Mouse (Mus musculus): ENCODE data around the gene Ddx11.
"Not testable (repeated sequence)": the region's sequence is repeated elsewhere in the genome, so short reads cannot be mapped to it uniquely, and the experiment has no call there.

The Ddx11 gene

DNA sequence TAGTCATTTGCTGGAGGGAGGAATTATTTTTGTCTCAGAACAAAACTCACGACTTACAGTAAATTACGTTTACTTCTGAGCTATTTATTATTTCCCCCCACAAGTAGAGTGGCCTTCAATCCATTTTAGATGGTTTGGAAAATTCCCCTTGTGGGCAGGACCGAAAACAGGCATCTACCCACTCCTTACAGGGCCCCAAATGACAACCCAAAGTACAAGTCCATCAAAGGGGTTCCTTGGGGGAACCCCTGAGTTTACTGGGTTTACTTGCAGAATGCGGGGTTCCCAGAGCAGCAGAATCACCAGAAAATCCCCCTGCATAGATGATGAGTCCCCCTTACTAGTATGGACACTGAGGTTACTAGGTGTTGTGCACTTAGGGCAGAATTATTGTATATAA, 11.2 kb upstream of the Ddx11 start:
- no peak for DNase-seq (ENCODE audit: low spot score in 2 of 2)

DNA sequence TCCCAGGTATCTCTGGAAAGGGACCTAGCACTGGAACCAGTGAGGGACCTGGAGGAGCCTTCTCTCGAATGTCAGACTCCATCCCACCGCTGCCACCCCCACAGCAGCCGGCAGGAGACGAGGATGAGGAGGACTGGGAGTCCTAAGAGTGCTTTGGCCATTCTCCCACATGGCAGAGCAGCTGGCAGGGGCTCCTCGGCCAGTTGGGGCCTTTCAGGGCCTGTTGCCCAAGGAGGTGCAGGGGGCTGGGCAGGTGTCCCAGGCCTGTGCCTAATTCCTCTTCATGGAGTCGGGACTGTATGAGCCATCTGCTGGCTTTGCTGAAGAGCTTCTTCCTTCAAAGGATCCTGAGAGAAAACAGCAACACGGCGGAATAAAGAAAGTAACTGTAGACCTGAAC, 4.3 kb upstream of the Ddx11 start:
- no peak for DNase-seq (ENCODE audit: low spot score in 2 of 2)

DNA sequence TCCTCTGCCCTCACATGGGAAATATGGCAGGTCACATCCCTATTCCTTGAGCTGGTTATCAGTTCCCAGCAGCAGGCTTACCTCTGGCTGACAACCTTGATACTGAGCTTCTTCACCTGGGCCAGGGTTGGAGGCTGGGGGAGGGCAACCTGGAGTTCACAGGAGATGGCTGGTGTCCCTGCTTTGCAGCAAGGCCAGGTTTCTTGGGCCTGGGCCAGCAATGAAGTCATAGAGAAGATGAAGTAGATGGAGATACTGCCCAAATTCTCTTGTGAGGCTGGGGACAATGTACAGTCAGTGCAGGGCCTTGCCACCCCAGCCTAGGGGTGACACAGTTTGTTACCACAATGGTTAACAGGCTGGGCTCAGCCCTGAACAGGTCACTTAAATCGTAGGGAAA, 2.6 kb upstream of the Ddx11 start:
- DNase-seq (ENCODE audit: low spot score in 2 of 2), result no peak

DNA sequence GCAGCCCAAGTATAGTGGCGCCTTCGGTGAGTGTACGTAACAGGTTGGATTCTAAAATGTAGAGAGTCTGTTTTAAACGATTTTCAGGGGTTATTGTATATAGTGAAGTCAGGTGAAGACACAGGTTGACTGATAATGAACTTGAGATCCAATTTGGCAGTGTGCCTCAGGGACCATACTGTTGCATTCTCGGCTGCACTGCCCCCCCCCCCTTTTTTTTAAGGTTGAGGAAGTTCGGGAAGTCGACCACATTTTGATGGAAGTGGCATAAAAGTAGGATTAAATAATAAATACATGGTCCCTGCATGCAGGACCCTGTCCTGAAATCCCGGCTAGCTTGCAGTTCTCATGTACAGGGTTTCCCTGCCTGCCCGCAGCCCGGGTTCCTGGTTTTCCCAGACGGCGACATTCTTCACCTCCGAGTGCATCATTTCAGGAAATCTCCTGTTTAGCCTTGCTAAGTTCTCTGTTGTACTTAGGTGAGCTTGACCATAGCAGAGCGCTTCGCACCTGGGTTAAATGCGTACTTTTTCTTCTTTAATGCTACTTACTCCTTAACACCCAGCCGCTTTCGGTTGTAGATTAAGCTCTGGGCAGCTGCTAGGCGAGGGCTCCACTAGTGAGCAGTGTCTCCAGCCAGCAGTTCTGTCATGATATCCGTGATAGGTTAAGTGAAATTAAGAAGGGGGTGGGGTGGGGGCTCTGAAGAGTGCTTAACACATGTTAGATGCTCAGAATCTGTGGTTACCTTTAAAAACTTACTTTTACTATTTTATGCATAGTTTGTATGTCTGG, 693 bp downstream of the Ddx11 start:
- DNase-seq (ENCODE audit: low spot score in 2 of 2), result no peak

DNA sequence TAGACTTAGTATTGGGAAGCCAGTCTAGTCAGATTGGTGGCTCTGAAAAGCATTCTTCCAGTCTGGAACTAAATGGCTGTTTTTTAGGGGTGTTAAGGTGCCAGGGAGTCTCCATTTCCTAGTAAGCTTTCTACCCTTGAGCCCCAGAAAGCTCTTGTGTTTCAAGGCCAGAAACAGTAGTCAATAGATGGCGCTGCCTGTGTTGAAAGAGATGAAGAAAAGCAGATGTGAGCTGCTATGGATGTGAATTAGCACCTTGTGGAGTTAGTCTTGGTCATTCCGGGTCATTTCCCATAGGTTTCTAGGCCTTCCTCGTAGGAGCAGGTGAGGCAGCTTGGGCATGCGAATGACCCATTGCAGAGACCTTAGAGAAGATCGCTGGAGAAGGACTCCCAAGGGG, 1.9 kb downstream of the Ddx11 start:
- DNase-seq (ENCODE audit: low spot score in 2 of 2), result no peak

DNA sequence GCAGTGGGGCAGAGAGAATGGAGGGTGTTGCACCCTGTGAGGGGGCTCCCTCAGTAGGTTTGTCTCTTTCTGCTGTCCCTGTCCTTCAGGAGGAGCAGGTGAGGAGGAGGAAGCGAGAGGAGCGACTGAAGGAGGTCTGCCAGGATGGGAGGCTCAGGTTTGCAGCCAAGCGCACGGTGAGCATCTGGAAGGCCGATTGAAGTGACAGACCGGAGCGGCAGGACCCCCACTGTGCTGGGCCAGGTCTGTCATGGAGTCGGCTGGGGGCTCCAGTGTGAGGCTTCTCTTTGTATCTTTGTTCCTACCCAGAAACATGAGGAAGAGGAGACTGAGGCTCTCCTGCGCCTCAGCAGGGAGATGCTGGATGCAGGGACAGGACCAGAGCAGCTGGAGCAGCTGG, 7.1 kb downstream of the Ddx11 start:
- no peak for DNase-seq (ENCODE audit: low spot score in 2 of 2)

DNA sequence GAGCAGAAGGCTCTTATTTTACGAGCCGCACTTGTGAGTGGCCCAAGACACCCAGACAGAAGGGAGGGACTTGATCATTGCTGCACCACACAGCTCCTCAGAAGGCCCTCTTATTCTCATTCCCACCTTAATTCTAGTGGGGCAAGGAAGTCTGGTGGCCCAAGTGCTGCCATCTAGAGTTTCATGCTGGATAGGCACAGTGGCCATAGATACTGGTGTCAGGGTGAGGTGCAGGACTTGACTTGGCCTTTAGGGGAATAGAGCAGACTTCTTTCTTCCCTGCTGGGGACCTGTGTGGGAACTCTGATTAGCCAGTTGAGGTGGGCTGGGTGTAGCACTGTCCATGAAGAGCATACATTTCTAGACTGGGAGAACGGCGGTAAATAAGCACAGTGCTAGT, 7.9 kb downstream of the Ddx11 start:
- no peak for DNase-seq (ENCODE audit: low spot score in 2 of 2)

DNA sequence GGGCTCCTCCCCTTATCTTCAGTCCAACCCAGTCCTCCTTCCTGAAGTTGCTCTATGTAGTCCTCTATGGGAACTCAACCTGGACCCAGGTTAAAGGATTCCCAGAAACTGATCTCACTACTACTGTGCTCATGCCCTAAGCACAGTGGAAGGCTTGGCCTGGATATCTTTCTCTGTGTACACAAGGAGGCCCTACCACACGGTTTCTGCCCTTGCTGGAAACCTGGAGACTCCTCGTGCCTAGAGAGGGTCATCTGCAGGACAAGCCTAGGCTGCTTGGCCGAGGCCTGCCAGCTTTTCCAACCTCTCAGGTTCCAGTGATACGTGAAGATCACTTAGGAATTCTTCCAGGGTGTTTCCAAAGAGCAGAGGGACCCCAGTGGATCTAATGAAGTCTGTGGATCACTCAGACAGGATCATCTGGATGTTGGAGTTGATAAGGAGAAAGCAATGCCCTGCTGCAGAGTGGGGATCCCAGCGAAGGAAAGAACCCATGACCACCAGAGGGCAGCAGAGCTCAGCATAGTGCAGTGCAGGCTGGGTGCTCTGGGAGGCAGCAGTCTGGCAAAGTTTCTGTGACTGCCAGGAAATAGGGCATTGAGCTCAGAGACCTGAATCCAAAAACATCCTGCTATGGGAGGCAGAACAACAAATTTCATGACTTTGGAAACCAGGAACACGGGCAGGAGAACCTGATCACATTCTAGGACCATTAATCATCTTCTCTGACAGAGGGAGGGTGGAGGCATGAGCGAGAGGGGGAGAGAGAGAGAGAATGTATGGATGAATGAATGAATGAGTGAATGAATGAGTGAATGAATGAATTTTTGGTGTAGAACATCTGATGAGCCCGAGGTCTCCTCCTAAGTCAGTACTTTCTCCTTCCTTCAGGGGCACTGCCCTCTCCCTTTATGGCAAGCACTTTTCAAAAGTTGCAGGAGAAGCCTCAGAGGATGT, 29.7 kb downstream of the Ddx11 start:
- not testable (repeated sequence) for DNase-seq (ENCODE audit: low spot score in 2 of 2)

DNA sequence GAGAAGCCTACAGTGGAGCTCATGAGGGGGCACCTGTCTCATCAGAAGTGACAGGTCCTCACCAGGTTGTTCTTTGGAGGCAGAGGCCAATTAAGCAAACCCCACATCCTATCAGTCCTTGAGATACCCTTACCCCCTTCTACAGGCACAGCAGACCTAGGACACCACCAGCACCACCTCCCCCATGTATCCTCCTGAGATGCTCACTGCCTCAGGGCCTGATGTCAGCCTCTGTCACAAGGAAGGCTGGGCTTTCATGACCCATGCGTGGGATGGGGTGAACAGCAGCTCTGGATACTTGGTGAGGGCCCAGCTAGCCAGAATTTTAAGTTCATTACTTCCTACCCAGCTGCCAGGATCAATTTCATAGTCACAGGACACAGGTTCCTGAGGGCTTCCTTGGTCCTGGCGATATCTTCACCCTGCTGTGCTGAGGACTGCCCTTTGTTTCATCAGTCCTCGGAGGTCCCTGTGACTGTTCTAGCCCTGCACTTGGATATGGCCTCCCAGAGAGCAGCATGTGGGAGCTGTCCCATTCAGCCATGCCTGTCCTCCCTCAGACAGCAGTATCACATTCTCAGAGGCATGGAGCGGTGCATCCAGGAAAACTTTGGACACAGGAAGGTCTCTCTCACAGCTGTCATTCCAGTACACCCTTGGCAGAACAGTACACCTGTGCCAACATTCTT, 30.6 kb downstream of the Ddx11 start:
- DNase-seq (ENCODE audit: low spot score in 2 of 2), result not testable (repeated sequence)

DNA sequence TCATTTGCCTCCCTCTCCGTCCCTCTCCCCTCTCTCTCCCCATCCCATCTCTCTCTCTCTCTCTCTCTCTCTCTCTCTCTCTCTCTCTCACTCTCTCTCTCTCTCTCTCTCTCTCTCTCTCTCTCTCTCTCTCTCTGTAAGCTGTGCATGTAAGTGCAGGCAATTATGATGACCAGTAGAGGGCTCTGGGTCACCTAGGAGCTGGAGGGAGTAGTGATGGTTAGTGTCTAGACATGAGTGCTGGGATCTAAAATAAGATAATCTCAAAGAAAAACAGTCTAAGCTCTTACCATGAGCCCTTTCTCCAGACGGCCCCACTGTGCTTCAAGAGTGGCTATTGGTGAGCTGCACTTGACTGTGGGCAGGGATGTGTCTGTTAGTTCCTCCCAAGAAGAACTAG, 31.6 kb downstream of the Ddx11 start:
- DNase-seq (ENCODE audit: low spot score in 2 of 2), result no peak

DNA sequence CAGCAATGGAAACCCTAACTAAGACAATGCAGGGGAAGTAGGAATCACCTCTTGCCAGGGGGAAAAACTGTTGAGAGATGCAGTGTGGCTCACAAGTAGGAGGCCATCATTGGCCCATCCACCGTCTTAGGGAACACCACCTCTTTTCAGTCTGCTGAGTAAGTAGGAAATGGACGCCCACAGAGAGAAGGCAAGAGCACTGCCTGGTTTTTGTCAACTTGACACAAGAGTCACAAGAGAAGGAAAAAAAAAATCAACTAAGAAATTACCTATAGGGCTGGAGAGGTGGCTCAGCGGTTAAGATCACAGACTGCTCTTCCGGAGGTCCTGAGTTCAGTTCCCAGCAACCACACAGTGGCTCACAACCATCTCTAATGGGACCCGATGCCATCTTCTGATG, 35.0 kb downstream of the Ddx11 start:
- DNase-seq (ENCODE audit: low spot score in 2 of 2), result no peak

DNA sequence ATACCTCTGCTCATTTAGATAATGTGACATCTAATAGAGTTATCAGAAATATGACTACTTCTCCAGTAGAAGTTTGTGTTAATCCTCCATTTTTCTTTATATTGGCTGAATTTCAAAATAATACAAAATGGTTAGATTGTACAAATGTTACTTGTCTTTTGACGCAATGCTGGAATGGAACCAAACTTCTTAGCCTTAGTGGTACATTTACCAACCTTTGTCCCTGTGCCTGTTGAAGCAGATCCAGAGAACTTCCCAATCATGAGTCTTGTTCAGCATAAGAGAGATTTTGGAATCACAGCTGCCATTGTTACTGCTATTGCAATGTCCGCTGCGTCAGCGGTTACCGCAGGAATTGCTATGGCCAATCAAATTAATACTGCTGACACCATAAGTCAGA, 43.8 kb downstream of the Ddx11 start:
- not testable (repeated sequence) for DNase-seq (ENCODE audit: low spot score in 2 of 2)

DNA sequence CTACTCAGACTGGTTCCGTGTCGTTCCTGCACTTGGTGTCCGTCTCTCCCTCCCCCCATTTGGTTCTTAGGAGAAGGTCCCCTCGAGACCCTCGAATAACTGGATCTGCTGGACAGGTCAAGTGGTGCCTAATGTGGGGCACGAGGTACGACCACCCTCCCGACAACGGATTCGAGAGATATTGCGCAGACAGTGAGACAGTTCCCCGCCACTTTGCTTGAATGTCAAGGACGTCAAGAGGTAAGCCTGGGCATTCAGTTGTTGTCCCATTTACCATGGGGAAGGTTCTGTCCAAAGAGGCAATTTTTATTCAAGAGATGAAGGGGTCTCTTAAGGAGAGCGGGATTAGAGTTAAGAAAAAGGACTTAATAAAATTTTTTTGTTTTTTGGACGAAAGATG, 47.7 kb downstream of the Ddx11 start:
- not testable (repeated sequence) for DNase-seq (ENCODE audit: low spot score in 2 of 2)

DNA sequence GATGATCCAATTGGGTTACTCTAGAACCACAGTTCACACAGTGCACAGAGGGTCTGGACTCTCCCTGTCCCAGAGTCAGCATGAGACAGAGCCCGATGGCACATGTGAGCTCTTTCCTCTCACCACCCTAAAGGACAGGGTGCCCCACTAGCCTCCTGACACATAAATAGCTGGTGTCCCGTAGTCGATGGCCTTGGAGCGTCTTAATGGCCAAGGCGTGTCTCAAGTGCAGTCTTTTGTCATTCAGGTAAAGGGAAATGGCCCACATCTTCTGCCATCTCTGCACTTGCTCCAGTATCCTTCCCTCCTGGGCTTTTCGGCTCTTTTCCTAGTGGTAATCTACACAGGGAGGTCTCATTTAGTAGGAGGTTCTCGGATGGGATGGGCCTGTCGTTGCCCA, 67.3 kb downstream of the Ddx11 start:
- DNase-seq (ENCODE audit: low spot score in 2 of 2), result no peak

DNA sequence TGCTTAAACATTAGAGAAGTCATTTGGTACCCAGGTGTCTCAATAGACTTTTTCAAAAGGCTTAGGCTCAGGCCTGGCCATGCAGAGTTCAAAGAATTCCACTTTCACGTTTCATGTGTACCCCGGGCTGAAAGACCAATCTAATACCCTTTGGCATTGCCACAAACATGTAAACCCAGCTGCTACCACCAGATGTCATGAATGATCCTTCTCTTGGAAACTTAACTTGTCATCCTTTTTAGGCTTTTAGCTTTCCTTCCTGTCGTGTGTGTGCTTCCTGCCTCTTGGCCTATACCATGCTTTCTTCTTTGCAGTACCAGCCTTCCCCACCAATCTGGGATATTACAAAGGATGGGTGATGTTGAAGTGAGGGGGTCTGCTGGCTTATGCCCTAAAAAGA, 73.7 kb downstream of the Ddx11 start:
- peak in 1 of 2 experiments; percentile 30 for DNase-seq (ENCODE audit: low spot score in 2 of 2)

All from frontal cortex, postnatal 36 days (tissue).